Mouse (Mus musculus): Measurements from ENCODE around the gene Cep128.

Cep128 gene

DNA sequence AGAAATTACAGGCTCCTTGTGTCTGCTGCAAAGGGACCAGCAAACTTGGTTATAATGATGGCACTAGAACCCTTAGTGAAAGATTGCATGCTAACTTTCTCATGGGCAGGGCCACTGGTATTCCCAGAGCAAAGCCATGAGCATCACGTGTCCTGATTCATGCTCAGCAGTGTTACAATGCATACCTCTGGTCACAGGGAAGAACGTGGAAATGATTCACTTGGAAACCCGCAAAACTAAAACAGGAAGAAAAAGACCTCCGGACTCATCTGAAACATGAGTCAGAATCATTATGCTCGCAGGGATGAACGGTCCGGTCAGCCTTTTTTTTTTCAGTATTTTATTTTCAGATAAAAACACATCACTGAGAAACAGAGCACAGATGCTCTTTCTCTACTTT lies 78.4 kb downstream of the Cep128 start:
- DNase-seq = no peak

DNA sequence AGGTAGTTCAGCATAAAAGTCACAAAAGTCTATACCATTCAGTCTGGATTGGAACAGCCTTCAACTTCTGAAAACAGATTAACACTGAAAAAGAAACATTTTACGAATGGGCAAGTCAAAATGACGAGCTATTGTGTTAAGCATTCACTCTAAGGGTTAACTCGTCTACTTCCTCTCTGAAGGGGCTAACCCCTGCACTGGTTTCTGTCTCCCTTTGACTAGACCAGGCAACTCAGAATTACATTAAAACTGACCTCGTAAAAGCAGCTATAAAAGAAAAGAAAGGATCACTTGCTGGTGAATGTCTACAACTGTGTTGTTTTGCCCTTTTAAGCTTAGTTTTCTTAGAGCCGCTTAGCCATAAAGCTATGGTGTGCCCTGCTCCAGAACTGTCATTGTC lies 79.2 kb downstream of the Cep128 start:
- no peak for DNase-seq

GRCm38 (mm10) chr12:91298700-91299099 lies 85.5 kb downstream of the Cep128 start:
- DNase-seq = no peak

DNA sequence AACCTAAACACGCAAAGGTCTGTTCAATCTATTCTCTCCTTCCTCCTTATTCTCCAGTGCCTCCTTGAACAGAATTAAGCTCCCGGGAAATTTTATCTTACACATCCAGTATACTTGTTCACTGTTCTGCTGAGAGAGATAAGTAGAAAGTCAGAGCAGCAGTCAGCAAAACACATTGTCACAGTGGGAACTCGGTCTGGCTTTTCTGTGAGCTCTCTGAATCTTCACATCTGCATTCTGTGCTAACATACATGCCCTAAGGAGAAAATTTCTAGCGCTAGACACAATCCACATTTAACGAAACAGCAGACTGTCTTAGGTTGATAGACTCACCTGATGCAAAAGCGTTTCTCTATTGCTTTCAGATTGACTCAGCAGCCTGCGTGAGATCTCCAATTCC lies 88.3 kb downstream of the Cep128 start:
- no peak for DNase-seq

DNA sequence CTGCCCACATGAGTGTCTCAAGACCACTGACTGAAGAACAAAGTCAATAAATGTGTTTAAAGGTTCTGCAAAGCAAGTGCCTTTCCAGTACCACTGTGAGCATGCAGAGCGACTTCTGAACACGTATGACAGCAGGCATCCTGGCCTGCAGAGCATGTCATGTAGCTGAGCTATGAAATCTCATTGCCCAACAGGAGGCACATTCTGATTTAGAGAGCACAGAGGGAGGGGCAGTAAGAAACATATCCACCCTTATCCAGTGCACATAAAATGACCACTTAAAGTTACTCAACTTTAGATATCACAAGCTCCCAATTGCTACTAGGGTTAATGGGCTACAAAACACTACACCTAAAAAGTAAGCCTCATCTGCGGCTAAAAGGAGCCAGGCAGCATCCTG lies 88.8 kb downstream of the Cep128 start:
- no peak for DNase-seq

DNA sequence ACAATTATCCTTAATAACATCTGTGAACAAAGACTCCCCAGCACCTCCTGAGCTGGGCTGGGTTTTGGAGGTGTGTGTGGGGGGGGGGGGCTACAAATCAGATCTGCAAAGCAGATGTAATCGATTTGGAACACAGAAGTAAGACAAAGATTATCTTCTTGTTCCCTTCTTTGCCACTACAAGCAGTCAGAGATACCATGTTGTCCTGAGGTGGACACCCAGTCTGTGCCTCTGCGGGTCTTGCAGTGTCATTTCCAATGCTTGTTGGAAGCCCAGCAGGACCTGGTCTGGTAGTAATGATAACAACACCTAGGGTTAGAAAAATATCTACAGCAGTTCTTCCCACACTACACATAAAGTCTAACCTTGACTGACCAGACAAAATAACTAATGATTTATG lies 110.3 kb downstream of the Cep128 start:
- DNase-seq = no peak

GRCm38 (mm10) chr12:91269634-91270033 lies 114.6 kb downstream of the Cep128 start:
- DNase-seq = no peak

DNA sequence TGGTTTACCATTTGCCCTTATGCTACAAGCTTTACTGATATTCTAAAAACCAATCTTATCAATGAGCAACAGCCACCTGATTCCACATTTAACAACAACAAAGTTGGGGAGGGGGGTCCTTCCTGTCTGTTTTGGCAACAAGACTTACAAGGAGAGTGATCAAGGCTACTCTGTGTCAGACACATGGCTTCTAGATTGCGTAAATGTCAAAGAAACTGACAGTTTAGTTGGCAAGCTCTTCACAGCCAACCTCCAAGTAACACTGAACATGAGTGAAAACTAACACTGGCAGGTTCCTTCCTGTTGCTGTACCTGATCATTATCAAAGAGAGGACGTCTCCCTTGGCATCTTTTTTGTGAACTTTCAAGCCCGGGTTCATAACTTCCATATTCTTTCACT lies 115.2 kb downstream of the Cep128 start:
- DNase-seq = no peak

GRCm38 (mm10) chr12:91266014-91266413 lies 118.2 kb downstream of the Cep128 start:
- no peak for DNase-seq

DNA sequence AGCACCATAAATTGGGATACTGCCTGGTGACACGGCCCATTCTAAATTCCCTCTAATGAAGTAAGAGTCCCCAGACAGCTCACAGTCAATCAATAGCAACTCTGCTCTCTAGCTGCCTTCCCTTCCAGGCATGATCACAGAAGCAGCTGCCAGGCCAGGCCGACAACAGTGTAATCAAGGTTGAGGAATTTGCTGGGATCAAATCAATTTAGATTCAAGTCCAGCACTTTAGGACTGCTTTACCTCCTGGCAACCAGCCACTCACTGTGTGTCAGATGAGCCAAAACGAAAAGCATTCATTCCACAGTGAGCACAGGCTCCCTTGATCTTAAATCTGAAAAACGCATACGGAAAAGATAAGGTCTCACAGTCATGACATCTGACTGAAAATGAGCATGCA lies 118.7 kb downstream of the Cep128 start:
- no peak for DNase-seq

DNA sequence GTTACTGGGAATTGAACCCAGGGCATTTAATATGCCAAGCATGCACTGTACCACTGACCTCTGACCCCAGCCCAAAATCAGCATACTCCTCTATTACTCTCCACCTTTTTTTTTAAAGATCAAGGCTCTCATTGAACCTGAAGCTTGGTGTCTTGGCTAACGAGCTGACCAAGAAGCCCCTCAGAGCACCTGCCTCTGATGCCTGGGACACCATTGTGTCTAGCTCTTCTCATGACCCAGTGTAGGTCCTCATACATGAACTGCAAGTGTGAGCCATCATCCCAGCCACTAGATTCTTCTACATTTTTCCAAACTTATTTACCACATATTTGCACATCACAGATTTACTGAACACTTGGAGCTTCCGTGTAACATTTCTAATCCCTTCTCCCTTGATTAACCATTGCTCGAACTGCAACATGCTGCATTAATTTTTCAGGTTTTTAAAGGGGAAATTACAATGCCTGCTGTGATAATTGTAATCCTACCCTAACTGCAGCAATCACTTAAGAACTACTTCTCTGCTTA lies 119.3 kb downstream of the Cep128 start:
- DNase-seq = no peak

- no peak for DNase-seq
Observed at GRCm38 (mm10) chr12:91263705-91264104, 120.5 kb downstream of the Cep128 start.

DNA sequence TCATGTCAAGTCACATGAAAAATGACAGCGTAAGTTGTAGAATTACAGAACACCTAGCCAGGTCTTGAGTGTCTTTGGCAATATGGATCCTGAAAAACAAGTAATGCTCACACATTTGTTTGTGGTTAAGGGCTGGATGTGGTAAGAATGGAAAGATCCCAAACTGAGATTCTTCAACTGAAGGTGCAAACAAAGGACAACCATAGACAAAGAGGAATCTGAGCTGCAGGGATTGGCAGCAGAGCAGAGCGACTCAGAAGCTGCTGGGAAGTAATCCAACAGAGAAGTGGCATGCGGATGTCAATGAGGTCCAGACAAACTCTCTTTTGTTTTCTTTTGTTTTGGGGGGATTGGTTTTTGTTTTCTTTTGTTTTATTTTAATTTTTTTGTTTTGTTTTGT lies 121.4 kb downstream of the Cep128 start:
- DNase-seq = no peak

DNA sequence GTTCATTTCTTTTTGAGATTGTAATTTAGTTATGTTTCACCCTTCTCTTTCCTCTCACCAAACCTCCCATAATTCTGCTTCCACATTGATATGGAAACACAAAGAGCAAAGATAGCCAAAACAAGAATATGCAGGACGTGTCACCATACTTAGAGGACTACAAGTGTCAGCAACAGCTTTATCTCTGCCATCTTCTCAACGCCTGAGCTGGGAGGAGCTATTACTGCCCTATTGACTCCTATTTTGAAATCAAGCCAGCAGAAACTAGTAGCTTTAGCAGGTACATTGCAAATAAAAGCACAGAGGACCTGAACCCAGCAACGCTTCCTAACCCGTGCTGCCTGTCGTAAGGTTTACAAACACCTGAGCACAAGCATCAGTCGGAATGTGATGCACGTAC lies 127.9 kb downstream of the Cep128 start:
- DNase-seq = no peak

GRCm38 (mm10) chr12:91254831-91255230 lies 129.4 kb downstream of the Cep128 start:
- DNase-seq = no peak

DNA sequence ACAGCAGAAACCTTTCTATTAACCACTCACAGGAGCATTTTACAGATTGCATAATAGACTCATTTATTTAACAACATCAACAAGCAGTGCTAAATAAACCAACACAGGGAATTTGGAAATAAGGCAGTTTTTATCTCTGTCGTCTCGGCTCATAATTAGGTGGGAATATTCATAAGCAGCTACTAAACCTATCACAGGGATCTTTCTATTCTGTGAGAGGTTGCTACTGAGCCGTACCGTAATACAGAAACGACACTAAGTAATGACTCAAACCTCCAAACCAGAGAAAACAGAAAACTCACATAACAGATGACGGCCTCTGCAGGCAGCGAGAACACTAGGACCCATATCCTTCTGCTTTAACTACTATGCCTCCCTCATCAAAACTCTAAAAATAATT lies 163.6 kb downstream of the Cep128 start:
- DNase-seq = no peak

DNA sequence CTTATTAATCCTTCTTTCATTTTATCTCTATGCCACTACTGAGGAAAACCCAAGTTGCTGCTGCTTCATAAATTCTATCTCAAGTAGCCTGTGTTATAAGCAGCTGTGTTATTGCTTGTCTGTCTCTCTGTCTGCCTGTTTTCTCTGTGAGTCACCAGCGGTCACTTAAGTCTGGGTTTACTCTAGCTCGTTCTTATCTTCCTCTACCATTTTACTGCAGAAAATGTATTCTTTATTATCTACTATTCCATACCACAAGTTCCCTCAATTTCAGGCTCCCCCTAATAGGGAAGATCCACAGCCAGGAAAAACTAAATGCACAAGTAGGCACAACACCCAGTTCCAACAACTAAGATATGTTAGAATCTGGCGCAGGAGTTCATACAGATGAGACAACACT lies 178.7 kb downstream of the Cep128 start:
- DNase-seq = no peak

GRCm38 (mm10) chr12:91204330-91204729 lies 179.9 kb downstream of the Cep128 start:
- DNase-seq = no peak

DNA sequence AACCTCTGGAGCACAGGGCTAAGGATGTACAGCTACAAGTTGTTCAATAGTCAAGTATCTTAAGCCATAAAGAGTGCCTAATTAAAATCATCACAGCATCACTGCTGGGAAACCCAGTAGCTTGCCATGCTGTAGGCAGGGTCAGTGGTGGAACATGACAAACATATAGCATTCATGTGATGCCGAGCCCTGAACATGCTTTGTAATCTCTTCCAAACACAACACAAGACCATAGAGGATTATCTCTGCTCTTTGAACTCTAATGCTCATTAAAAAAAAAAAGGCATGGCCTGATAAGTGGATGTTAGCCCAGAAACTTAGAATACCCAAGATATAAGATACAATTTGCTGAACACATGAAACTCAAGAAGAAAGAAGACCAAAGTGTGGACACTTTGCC lies 181.7 kb downstream of the Cep128 start:
- no peak for DNase-seq

- no peak for DNase-seq
Observed at GRCm38 (mm10) chr12:91189111-91189510, 195.1 kb downstream of the Cep128 start.

GRCm38 (mm10) chr12:91185564-91185963 lies 198.6 kb downstream of the Cep128 start:
- DNase-seq = no peak

- DNase-seq = no peak
Observed at GRCm38 (mm10) chr12:91184616-91185015, 199.6 kb downstream of the Cep128 start.

- DNase-seq = no peak
Observed at GRCm38 (mm10) chr12:91183928-91184327, 200.3 kb downstream of the Cep128 start.

GRCm38 (mm10) chr12:91183304-91183855 lies 200.8 kb downstream of the Cep128 start:
- DNase-seq = no peak

DNA sequence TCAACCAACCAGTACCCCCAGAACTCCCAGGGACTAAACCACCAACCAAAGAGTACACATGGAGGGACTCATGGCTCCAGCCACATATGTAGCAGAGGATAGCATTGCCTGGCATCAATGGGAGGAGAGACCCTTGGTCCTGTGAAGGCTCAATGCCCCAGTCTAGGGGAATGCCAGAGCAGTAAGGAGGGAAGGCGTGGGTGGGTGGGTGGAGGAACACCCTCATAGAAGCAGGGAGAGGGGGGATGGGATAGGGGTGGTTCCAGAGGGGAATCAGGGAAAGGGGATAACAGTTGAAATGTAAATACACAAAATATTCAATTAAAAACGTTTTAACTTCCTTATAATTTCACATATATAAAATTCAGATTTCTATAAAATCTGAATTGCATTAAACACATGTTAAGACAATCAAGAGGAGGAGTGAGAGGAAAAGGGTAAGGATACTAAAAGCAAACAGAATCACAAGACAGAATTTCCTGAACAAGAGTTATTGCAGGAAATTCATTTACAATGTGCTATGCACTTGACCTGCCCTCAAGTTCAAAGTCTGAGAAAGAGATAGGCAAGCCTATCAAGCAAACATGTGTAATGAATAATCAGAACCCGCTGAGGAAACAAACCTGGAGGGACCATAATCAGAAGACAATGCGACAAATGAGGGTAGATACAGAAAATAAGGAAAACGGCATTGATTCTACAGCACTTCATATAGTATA lies 207.2 kb downstream of the Cep128 start:
- no peak for DNase-seq

Measured in right cerebral cortex, postnatal 4 days (tissue).